25 mouse cellular contexts compared by ENCODE assay signal in genomic region chr5:129580572-129580971, GRCm38 (mm10). TPM values are rescaled to one million over a fixed set of nuclear protein-coding genes. Genes with fewer than 3 reads are reported as not detected.
DNase-seq lines count a peak whose midpoint lies in the region; ATAC-seq lines count a peak whose summit lies in the region.
"Had no signal": no experiment of that assay in that cellular context is flagged by ENCODE, and none has a peak within 500 bp of the region (broad histone marks: within the 10 kb centered on the region; RNA-seq: fewer than 3 reads in every experiment).

No protein-coding gene starts in this region.

- H3K36me3 ChIP-seq in forebrain, embryonic 14.5 days (ENCODE audit: control insufficient read depth, insufficient read depth, low read length), result no peaks in the 10 kb centered on the region
- H3K36me3 ChIP-seq in forebrain, embryonic 12.5 days (replicated peaks), result no peaks in the 10 kb centered on the region
- no peaks in the 10 kb centered on the region for H3K36me3 ChIP-seq in forebrain, embryonic 16.5 days (ENCODE audit: control insufficient read depth, insufficient read depth)
- H3K36me3 ChIP-seq in embryonic facial prominence, embryonic 10.5 days (replicated peaks), result no peaks in the 10 kb centered on the region
- H3K36me3 ChIP-seq: embryonic facial prominence, embryonic 15.5 days; intestine, embryonic 15.5 days; kidney, embryonic 15.5 days had no signal

- no peak overlapping the region for H3K9ac ChIP-seq in forebrain, embryonic 14.5 days (ENCODE audit: low read length)
- no peak overlapping the region for H3K9ac ChIP-seq in forebrain, embryonic 12.5 days
- H3K9ac ChIP-seq in forebrain, embryonic 16.5 days (replicated peaks; ENCODE audit: low read depth, low read length), result no peak overlapping the region
- H3K9ac ChIP-seq: embryonic facial prominence, embryonic 15.5 days; hindbrain, embryonic 14.5 days; intestine, embryonic 15.5 days; kidney, embryonic 15.5 days had no signal

- H3K4me3 ChIP-seq in forebrain, embryonic 14.5 days (ENCODE audit: low read depth, low read length), result no peak overlapping the region
- no peak overlapping the region for H3K4me3 ChIP-seq in forebrain, embryonic 12.5 days (replicated peaks)
- H3K4me3 ChIP-seq in forebrain, embryonic 16.5 days (replicated peaks; ENCODE audit: low read length), result no peak overlapping the region
- H3K4me3 ChIP-seq in embryonic facial prominence, embryonic 10.5 days, result no peak overlapping the region
- H3K4me3 ChIP-seq: embryonic facial prominence, embryonic 15.5 days; intestine, embryonic 15.5 days; kidney, embryonic 15.5 days; megakaryocyte, embryonic 14.5 days had no signal

- no peak for ATAC-seq in forebrain, embryonic 14.5 days
- ATAC-seq in forebrain, embryonic 12.5 days (ENCODE audit: low FRiP score), result no peak
- no peak for ATAC-seq in forebrain, embryonic 16.5 days
- ATAC-seq: activated CD4-positive, CD25-positive, alpha-beta regulatory T cell, adult 4 months; CD4-positive, CD25-positive, alpha-beta regulatory T cell, adult 4 months; intestine, embryonic 15.5 days had no signal

- peaks cover 6% of the 10 kb centered on the region; the same call in 1 of the 2 replicates for H3K4me1 ChIP-seq in forebrain, embryonic 14.5 days (ENCODE audit: control insufficient read depth, insufficient read depth, low read length)
- peaks cover 17% of the 10 kb centered on the region for H3K4me1 ChIP-seq in forebrain, embryonic 12.5 days
- H3K4me1 ChIP-seq in forebrain, embryonic 16.5 days (replicated peaks; ENCODE audit: control insufficient read depth, insufficient read depth, low read length), result peaks cover 23% of the 10 kb centered on the region
- H3K4me1 ChIP-seq in embryonic facial prominence, embryonic 10.5 days, result peaks cover 22% of the 10 kb centered on the region

- intact Hi-C loops in left cerebral cortex, postnatal 10 days (cut with DNase I), result loop anchor here (5.0 to 10.0 kb wide), 2 partner anchors 166 to 193 kb away; no protein-coding TSS in a partner anchor

- H3K27me3 ChIP-seq in forebrain, embryonic 14.5 days (replicated peaks; ENCODE audit: control insufficient read depth, insufficient read depth, low read length), result peaks cover 6% of the 10 kb centered on the region; the same call in 1 of the 2 replicates
- H3K27me3 ChIP-seq in forebrain, embryonic 12.5 days, result peaks cover 36% of the 10 kb centered on the region
- H3K27me3 ChIP-seq in forebrain, embryonic 16.5 days (replicated peaks; ENCODE audit: control insufficient read depth, insufficient read depth, low read length), result peaks cover 3% of the 10 kb centered on the region; the same call in 1 of the 2 replicates
- H3K27me3 ChIP-seq in embryonic facial prominence, embryonic 10.5 days (replicated peaks; ENCODE audit: low read depth, poor library complexity, severe bottlenecking), result peaks cover 53% of the 10 kb centered on the region

- H3K9me3 ChIP-seq in forebrain, embryonic 14.5 days (replicated peaks; ENCODE audit: control insufficient read depth, low read length), result no peaks in the 10 kb centered on the region
- H3K9me3 ChIP-seq in forebrain, embryonic 12.5 days, result no peaks in the 10 kb centered on the region
- no peaks in the 10 kb centered on the region for H3K9me3 ChIP-seq in forebrain, embryonic 16.5 days (ENCODE audit: control insufficient read depth, low read length)
- no peaks in the 10 kb centered on the region for H3K9me3 ChIP-seq in embryonic facial prominence, embryonic 10.5 days
- H3K9me3 ChIP-seq: embryonic facial prominence, embryonic 15.5 days; intestine, embryonic 15.5 days; kidney, embryonic 15.5 days; megakaryocyte, embryonic 14.5 days had no signal

- peak overlapping the region; percentile 41; the same call in 1 of the 2 replicates for H3K27ac ChIP-seq in forebrain, embryonic 14.5 days (ENCODE audit: low read depth, low read length)
- no peak overlapping the region for H3K27ac ChIP-seq in forebrain, embryonic 12.5 days
- peak overlapping the region; percentile 61 for H3K27ac ChIP-seq in forebrain, embryonic 16.5 days (ENCODE audit: low read length)
- no peak overlapping the region for H3K27ac ChIP-seq in embryonic facial prominence, embryonic 10.5 days (replicated peaks)
- H3K27ac ChIP-seq: embryonic facial prominence, embryonic 15.5 days; hindbrain, embryonic 14.5 days; intestine, embryonic 15.5 days; kidney, embryonic 15.5 days had no signal

- DNase-seq in forebrain, embryonic 14.5 days (ENCODE audit: low spot score), result peak; percentile 32
- peak; percentile 56 to 71 for DNase-seq in left cerebral cortex, adult 18-20 months (ENCODE audit: low spot score in 2 of 2)
- no peak for DNase-seq in left cerebral cortex, postnatal 10 days (ENCODE audit: extremely low spot score in 1 of 2, low spot score in 2 of 2)
- peak; percentile 55 for DNase-seq in right cerebral cortex, postnatal 25 days
- no peak for DNase-seq in thymus, postnatal 14 days
- DNase-seq in embryonic facial prominence, embryonic 10.5 days (ENCODE audit: low spot score), result no peak
- DNase-seq: adrenal gland, postnatal 10 days; cerebellum, adult 11-12 months; cerebellum, postnatal 14 days; gastrocnemius, postnatal 14 days; heart, adult 18-20 months; heart, postnatal 36 days; lung, adult 18-20 months; midbrain, embryonic 14.5 days; thymus, postnatal 36 days had no signal

- no peak overlapping the region for H3K4me2 ChIP-seq in forebrain, embryonic 14.5 days (ENCODE audit: low read length)
- no peak overlapping the region for H3K4me2 ChIP-seq in forebrain, embryonic 12.5 days
- H3K4me2 ChIP-seq in forebrain, embryonic 16.5 days (ENCODE audit: low read length), result no peak overlapping the region
- H3K4me2 ChIP-seq: embryonic facial prominence, embryonic 15.5 days; hindbrain, embryonic 14.5 days; intestine, embryonic 15.5 days; kidney, embryonic 15.5 days; liver, embryonic 11.5 days had no signal

- WGBS in forebrain, embryonic 14.5 days, result 68% methylated on average over 9 of the region's 9 CpGs
- WGBS in forebrain, embryonic 12.5 days, result 84% methylated on average over 9 of the region's 9 CpGs
- WGBS in forebrain, embryonic 16.5 days, result 71% methylated on average over 9 of the region's 9 CpGs
- WGBS in embryonic facial prominence, embryonic 10.5 days, result 79% methylated on average over 9 of the region's 9 CpGs

RNA-seq across cellular contexts. Expression of gene Mmp17, which starts 3.4 kb away (rescaled TPM):
- 7.9 and 9.8 TPM in 2 replicates for polyA plus RNA-seq in forebrain, embryonic 14.5 days (2014; fragmentation: Nextera tagmentation; extraction: Ambion mirVana)
- polyA plus RNA-seq in forebrain, embryonic 12.5 days (2016; fragmentation: Nextera tagmentation; extraction: Ambion mirVana), result 8.4 and 10.4 TPM in 2 replicates
- total RNA-seq in left cerebral cortex, adult 18-20 months (2021), result 100 to 1,000 TPM in 1 of 2 experiments, 10 to 100 TPM in 1; 98.9 to 104 TPM
- 10 to 100 TPM; 62.2 to 62.9 TPM for total RNA-seq in left cerebral cortex, postnatal 10 days (2021)
- polyA plus RNA-seq in forebrain, embryonic 16.5 days (2015; fragmentation: Nextera tagmentation; extraction: Ambion mirVana), result 17.7 and 20.2 TPM in 2 replicates
- 2.1 and 3.4 TPM in 2 replicates for polyA plus RNA-seq in embryonic facial prominence, embryonic 10.5 days (2016; fragmentation: Nextera tagmentation; extraction: Ambion mirVana)

Comparison
In these comparisons a context has a peak if more than half of its experiments do, and no peak if none do; other contexts are left out.
1. DNase-seq: peak in forebrain, embryonic 14.5 days (single experiment), left cerebral cortex, adult 18-20 months (2 of 2) and right cerebral cortex, postnatal 25 days (single experiment); none in left cerebral cortex, postnatal 10 days (0 of 2), thymus, postnatal 14 days (single experiment) and embryonic facial prominence, embryonic 10.5 days (single experiment).
2. H3K27ac ChIP-seq: peak in forebrain, embryonic 14.5 days (single experiment) and forebrain, embryonic 16.5 days (single experiment); none in forebrain, embryonic 12.5 days (single experiment) and embryonic facial prominence, embryonic 10.5 days (single experiment).